Mouse (Mus musculus) liver, embryonic 15.5 days (tissue): ENCODE results near the gene Cfap73. TPM values are rescaled to one million over a fixed set of nuclear protein-coding genes. Genes with fewer than 3 reads are reported as not detected.
A peak's percentile ranks its signal among the peaks of the same experiment; 100 is the strongest.

Experiments used
- ATAC-seq: fragments of 200-750 bp; cut with Nextera tagmentation; 2 replicates; pipeline ENCODE4 v1.8.0; 2017; ENCODE audit warnings: moderate number of reproducible peaks, mild to moderate bottlenecking, moderate library complexity; ENCODE audit not compliant: insufficient read depth
- H3K27ac ChIP-seq: fragments of 300-500 bp; sonication (generic); replicated peaks from 2 replicates; pipeline ENCODE4 v1.5.1; 2015; ENCODE audit warnings: mild to moderate bottlenecking, inconsistent platforms
- H3K27me3 ChIP-seq: fragments of 300-500 bp; sonication (generic); 2 replicates; pipeline ENCODE4 v1.6.1; 2015; ENCODE audit warnings: mild to moderate bottlenecking, inconsistent platforms
- H3K36me3 ChIP-seq: fragments of 300-500 bp; sonication (generic); replicated peaks from 2 replicates; pipeline ENCODE4 v1.6.1; 2015; ENCODE audit warnings: moderate library complexity, mild to moderate bottlenecking, inconsistent platforms
- H3K4me1 ChIP-seq: fragments of 300-500 bp; sonication (generic); replicated peaks from 2 replicates; pipeline ENCODE4 v1.6.1; 2015; ENCODE audit warnings: inconsistent platforms
- H3K4me2 ChIP-seq: fragments of 300-500 bp; sonication (generic); 2 replicates; pipeline ENCODE4 v1.6.1; 2015; ENCODE audit warnings: moderate library complexity, mild to moderate bottlenecking, inconsistent platforms
- H3K4me3 ChIP-seq: fragments of 300-500 bp; sonication (generic); replicated peaks from 2 replicates; pipeline ENCODE4 v1.5.1; 2015; ENCODE audit warnings: mild to moderate bottlenecking, inconsistent platforms
- H3K9ac ChIP-seq: fragments of 300-500 bp; sonication (generic); 2 replicates; pipeline ENCODE4 v1.6.1; 2015; ENCODE audit warnings: moderate library complexity, mild to moderate bottlenecking, inconsistent platforms
- H3K9me3 ChIP-seq: fragments of 300-500 bp; sonication (generic); replicated peaks from 2 replicates; pipeline ENCODE4 v1.6.1; 2016; ENCODE audit warnings: inconsistent platforms
- WGBS: fragments of 180-500 bp; shearing (Covaris S2); methylation state at CpG from one replicate; pipeline ENCODE4 v1.1.7; 2015; ENCODE audit warnings: mixed read lengths; ENCODE audit not compliant: insufficient replicate concordance; 5-methylcytosine and 5-hydroxymethylcytosine counted together
- polyA plus RNA-seq: library from polyadenylated mRNA; unstranded; fragments of >200 nt; fragmentation: Nextera tagmentation; extraction: Ambion mirVana; gene quantifications from 2 replicates; pipeline ENCODE4 v1.2.1, GENCODE M21; 2015

Cfap73 gene
- polyA plus RNA-seq, 1 experiment from 2014 or later, result not detected

GRCm38 (mm10) chr5:120664888-120665287, 30.9 kb upstream of the Cfap73 start:
- no peak for ATAC-seq
- no peak overlapping the region for H3K4me3 ChIP-seq
- H3K27ac ChIP-seq, result no peak overlapping the region

GRCm38 (mm10) chr5:120660816-120661215, 26.8 kb upstream of the Cfap73 start:
- no peaks in the 10 kb centered on the region for H3K9me3 ChIP-seq
- no peak overlapping the region for H3K4me3 ChIP-seq
- WGBS, result 53% methylated on average over 5 of the region's 5 CpGs
- H3K27me3 ChIP-seq, result peaks cover 21% of the 10 kb centered on the region; the same call in 1 of the 2 replicates
- H3K36me3 ChIP-seq, result no peaks in the 10 kb centered on the region
- H3K27ac ChIP-seq, result no peak overlapping the region
- ATAC-seq, result no peak
- no peak overlapping the region for H3K9ac ChIP-seq
- H3K4me1 ChIP-seq, result no peaks in the 10 kb centered on the region
- H3K4me2 ChIP-seq, result no peak overlapping the region

More at GRCm38 (mm10) chr5:120664888-120665287, 30.9 kb upstream of the Cfap73 start:
- Histone ChIP-seq H3K4me1 (no peaks in the 10 kb centered on the region), H3K4me2 (no peak overlapping the region), H3K36me3 (no peaks in the 10 kb centered on the region), H3K27me3 (peaks cover 24% of the 10 kb centered on the region; the same call in 1 of the 2 replicates), H3K9ac (no peak overlapping the region), H3K9me3 (no peaks in the 10 kb centered on the region)
- WGBS, result 50% methylated on average over 2 of the region's 2 CpGs

GRCm38 (mm10) chr5:120656281-120656751, 22.3 kb upstream of the Cfap73 start:
- Histone ChIP-seq H3K9ac (no peak overlapping the region), H3K27ac (no peak overlapping the region), H3K9me3 (no peaks in the 10 kb centered on the region), H3K36me3 (no peaks in the 10 kb centered on the region), H3K4me1 (peaks cover 2% of the 10 kb centered on the region; the same call in 1 of the 2 replicates), H3K4me2 (no peak overlapping the region), H3K27me3 (peaks cover 38% of the 10 kb centered on the region), H3K4me3 (no peak overlapping the region)
- 68% methylated on average over 12 of the region's 12 CpGs for WGBS
- no peak for ATAC-seq

DNA sequence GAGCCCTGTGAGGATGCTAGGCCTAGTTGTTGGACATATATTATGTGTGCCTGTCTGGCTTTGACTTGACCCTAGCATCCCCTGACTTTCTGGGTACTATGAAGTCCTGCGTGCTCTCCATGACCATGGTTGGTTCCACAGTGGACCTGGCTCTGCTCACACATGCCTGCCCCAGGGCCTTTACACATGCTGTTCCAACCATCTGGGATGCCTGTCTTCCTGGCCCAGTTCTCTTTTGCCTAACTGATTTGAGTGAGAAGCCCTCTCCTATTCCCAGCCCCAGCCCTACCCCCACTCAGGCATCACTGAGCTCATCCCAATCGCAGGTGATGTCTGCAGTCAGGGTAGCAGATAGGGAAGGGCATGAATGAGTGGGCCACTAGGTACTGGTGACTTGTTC, 19.8 kb upstream of the Cfap73 start:
- Histone ChIP-seq H3K9me3 (no peaks in the 10 kb centered on the region), H3K27ac (no peak overlapping the region), H3K36me3 (no peaks in the 10 kb centered on the region), H3K27me3 (peaks cover 51% of the 10 kb centered on the region), H3K4me3 (no peak overlapping the region), H3K4me1 (peaks cover 13% of the 10 kb centered on the region), H3K9ac (no peak overlapping the region), H3K4me2 (no peak overlapping the region)
- ATAC-seq, result no peak
- WGBS, result 69% methylated on average over 2 of the region's 2 CpGs

DNA sequence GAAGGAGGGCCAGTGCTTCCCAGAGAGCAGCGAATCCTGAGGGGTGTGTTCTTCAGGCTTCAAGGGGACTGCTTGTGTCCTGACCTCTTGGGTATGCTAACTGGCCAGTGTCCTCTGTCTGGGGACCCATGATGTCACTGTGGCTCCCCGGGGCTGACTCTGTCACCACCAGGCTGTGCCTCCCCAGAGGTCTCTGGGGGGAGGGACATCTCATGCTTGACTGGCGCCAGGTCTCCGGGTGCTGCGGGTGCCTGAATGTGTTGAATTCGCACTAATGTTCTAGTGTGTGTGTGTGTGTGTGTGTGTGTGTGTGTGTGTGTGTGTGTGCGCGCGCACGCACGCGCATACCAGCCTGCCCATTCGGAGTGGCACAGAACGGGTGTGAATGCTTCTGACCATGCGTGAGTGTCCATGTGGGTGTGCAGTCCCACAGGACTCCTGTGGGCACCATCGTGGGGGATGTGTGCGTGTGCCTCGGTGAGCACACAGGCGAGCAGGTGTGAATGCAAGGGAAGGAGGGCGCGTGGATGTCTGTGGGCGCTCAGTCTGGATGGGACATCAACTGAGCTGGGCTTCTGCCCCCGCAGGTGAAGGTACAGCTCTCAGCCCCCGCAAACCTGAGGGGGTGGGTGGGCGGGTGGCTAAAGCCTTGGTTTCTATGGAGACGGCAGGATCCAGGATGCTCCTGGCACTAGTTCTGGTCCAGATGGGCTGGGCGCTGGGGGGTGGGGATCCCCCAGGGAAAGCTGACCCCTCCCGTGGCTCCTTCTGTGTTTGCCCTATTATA, 19.1 kb upstream of the Cfap73 start:
- H3K4me3 ChIP-seq, result no peak overlapping the region
- no peak overlapping the region for H3K27ac ChIP-seq
- H3K9me3 ChIP-seq, result no peaks in the 10 kb centered on the region
- no peak overlapping the region for H3K9ac ChIP-seq
- H3K4me1 ChIP-seq, result peaks cover 21% of the 10 kb centered on the region
- ATAC-seq, result no peak
- no peak overlapping the region for H3K4me2 ChIP-seq
- WGBS, result 67% methylated on average over 28 of the region's 28 CpGs
- H3K27me3 ChIP-seq, result peaks cover 55% of the 10 kb centered on the region
- no peaks in the 10 kb centered on the region for H3K36me3 ChIP-seq

- no peak overlapping the region for H3K4me3 ChIP-seq
- H3K36me3 ChIP-seq, result no peaks in the 10 kb centered on the region
- H3K27ac ChIP-seq, result no peak overlapping the region
- ATAC-seq, result no peak
- H3K9me3 ChIP-seq, result no peaks in the 10 kb centered on the region
- 37% methylated on average over 5 of the region's 5 CpGs for WGBS
- peaks cover 65% of the 10 kb centered on the region for H3K27me3 ChIP-seq
- no peak overlapping the region for H3K9ac ChIP-seq
- H3K4me2 ChIP-seq, result no peak overlapping the region
- peaks cover 23% of the 10 kb centered on the region for H3K4me1 ChIP-seq
Measured at GRCm38 (mm10) chr5:120651230-120651629, 17.2 kb upstream of the Cfap73 start.

DNA sequence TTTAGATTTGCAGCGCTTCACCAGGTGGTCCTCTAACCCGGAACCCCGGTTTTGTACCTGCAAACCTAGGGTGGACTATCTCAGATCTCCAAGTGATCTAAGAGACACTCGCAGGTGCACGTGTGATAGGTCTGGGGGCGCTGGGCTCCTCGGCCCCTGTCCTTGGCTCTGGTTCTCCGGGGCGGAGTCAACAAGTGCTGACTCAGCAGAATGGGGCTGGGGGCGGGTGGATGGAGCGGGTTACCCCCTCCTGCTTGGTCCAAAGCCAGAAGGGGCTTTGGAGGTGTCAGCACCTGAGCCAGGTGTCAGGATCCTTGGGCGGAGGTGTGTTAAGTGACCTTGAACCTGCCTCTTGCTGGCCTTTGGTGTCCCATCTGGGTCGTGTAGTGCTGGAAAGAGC, 15.9 kb upstream of the Cfap73 start:
- no peak overlapping the region for H3K9ac ChIP-seq
- no peak overlapping the region for H3K27ac ChIP-seq
- 19% methylated on average over 13 of the region's 13 CpGs for WGBS
- ATAC-seq, result no peak
- no peaks in the 10 kb centered on the region for H3K36me3 ChIP-seq
- no peaks in the 10 kb centered on the region for H3K9me3 ChIP-seq
- H3K4me1 ChIP-seq, result peaks cover 23% of the 10 kb centered on the region
- peaks cover 70% of the 10 kb centered on the region for H3K27me3 ChIP-seq
- H3K4me2 ChIP-seq, result no peak overlapping the region
- H3K4me3 ChIP-seq, result no peak overlapping the region

DNA sequence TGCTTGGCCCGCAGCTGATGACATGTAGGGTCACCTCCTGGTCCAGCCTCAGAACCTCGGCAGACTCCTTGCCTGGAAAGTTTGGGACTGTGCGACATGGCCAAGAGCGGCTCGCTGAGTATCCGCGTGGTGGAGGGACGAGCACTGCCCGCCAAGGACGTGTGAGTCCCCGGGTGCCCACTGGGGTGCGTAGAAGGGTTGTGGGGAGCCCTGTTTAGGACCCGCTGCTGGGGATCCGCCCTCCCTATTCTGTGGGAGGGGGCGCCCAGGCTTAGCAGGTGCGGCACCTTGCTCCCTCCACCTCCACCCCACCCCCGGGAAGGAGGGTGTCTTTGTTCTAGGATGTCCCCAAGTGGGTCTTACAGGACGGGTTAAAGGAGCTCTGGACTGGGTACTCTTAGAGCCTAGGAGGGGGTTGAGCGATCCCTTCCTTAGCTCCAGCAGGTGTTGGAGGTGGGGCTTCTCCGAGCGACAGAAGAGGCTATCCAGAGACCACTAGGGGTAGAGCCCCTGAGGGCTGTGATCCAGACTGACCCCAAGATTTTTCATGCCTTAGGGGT, 15.4 kb upstream of the Cfap73 start:
- Histone ChIP-seq H3K27me3 (peaks cover 70% of the 10 kb centered on the region), H3K36me3 (no peaks in the 10 kb centered on the region), H3K4me1 (peaks cover 23% of the 10 kb centered on the region), H3K4me2 (peak overlapping the region; percentile 67), H3K4me3 (peak overlapping the region; percentile 41), H3K9ac (no peak overlapping the region; the same call in 1 of the 2 replicates), H3K9me3 (no peaks in the 10 kb centered on the region), H3K27ac (no peak overlapping the region)
- ATAC-seq, result 0 out of 2 replicates have a peak, but pooled peaks have one; percentile 5
- 7% methylated on average over 21 of the region's 21 CpGs for WGBS

- Histone ChIP-seq H3K9me3 (no peaks in the 10 kb centered on the region), H3K4me2 (peak within 1 kb of the TSS; percentile 67), H3K27ac (no peak within 1 kb of the TSS), H3K27me3 (peaks cover 77% of the 10 kb centered on the region), H3K4me3 (peak within 1 kb of the TSS; percentile 41), H3K36me3 (no peaks in the 10 kb centered on the region), H3K9ac (no peak within 1 kb of the TSS; the same call in 1 of the 2 replicates), H3K4me1 (peaks cover 23% of the 10 kb centered on the region)
- ATAC-seq, result peak; percentile 59
- under 1% methylated on average over 53 of the region's 53 CpGs for WGBS
Measured at GRCm38 (mm10) chr5:120648569-120649373, 14.7 kb upstream of the Cfap73 start, which contains the start of gene Rasal1. Rasal1 (plus strand) TSS chr5:120648812.

GRCm38 (mm10) chr5:120647814-120648491, 13.9 kb upstream of the Cfap73 start:
- Histone ChIP-seq H3K4me1 (peaks cover 23% of the 10 kb centered on the region), H3K4me3 (peak overlapping the region; percentile 41; the same call in 1 of the 2 replicates), H3K36me3 (no peaks in the 10 kb centered on the region), H3K27ac (no peak overlapping the region), H3K27me3 (peaks cover 84% of the 10 kb centered on the region), H3K9ac (no peak overlapping the region), H3K9me3 (no peaks in the 10 kb centered on the region), H3K4me2 (peak overlapping the region; percentile 67)
- ATAC-seq, result no peak
- WGBS, result 17% methylated on average over 12 of the region's 12 CpGs
